Comparison of ENCODE assay signal across 10 mouse cellular contexts in genomic region chr16:43502339-43503009, GRCm38 (mm10).
DNase-seq lines count a peak whose midpoint lies in the region; ATAC-seq and TF ChIP-seq lines count a peak whose summit lies in the region.
"Had no signal": no experiment of that assay in that cellular context is flagged by ENCODE, and none has a peak within 500 bp of the region (broad histone marks: within the 10 kb centered on the region; RNA-seq: fewer than 3 reads in every experiment).

No protein-coding gene starts in this region.

- ATAC-seq in heart, embryonic 12.5 days (ENCODE audit: insufficient number of reproducible peaks, low FRiP score): no peak
- no peak for ATAC-seq in forebrain, embryonic 11.5 days (replicated peaks; ENCODE audit: low FRiP score)
- no peak for ATAC-seq in liver, embryonic 12.5 days
- no peak for ATAC-seq in erythroid progenitor cell, adult 5-6 weeks (replicated peaks; ENCODE audit: low FRiP score, poor library complexity, severe bottlenecking)

- no peaks in the 10 kb centered on the region for H3K79me2 ChIP-seq in MEL (ENCODE audit: control insufficient read depth, insufficient read depth, low read length, poor library complexity)

- no peak for TF ChIP-seq POLR2A in MEL (IDR thresholded peaks at IDR 0.05; ENCODE audit: control insufficient read depth in 1 of 2, insufficient read depth in 1 of 2, low read depth in 1 of 2, low read length in 2 of 2, poor library complexity in 1 of 2)

- H3K27ac ChIP-seq in heart, embryonic 12.5 days (ENCODE audit: poor library complexity, severe bottlenecking): 0 out of 2 replicates have a peak overlapping the region, but pooled peaks have one; percentile 88
- H3K27ac ChIP-seq in MEL (ENCODE audit: control insufficient read depth, low read depth, low read length): no peak overlapping the region
- peak overlapping the region; percentile 95; the same call in 1 of the 2 replicates for H3K27ac ChIP-seq in forebrain, embryonic 11.5 days (ENCODE audit: low read depth, low read length)
- H3K27ac ChIP-seq in liver, embryonic 12.5 days: no peak overlapping the region

- H3K9ac ChIP-seq in heart, embryonic 12.5 days: peak overlapping the region; percentile 22; the same call in 1 of the 2 replicates
- no peak overlapping the region for H3K9ac ChIP-seq in MEL (ENCODE audit: control insufficient read depth, low read depth, low read length, poor library complexity, severe bottlenecking)
- H3K9ac ChIP-seq in forebrain, embryonic 11.5 days (ENCODE audit: low read length): peak overlapping the region; percentile 92; the same call in 1 of the 2 replicates
- no peak overlapping the region for H3K9ac ChIP-seq in liver, embryonic 12.5 days

- TF ChIP-seq CTCF in MEL (IDR thresholded peaks at IDR 0.05 in 2 of 3, conservative IDR thresholded peaks at IDR 0.05 in 1 of 3; ENCODE audit: control insufficient read depth in 1 of 3, insufficient read depth in 1 of 3, low read depth in 2 of 3, low read length in 3 of 3, poor library complexity in 1 of 3, severe bottlenecking in 1 of 3): no peak

- TF ChIP-seq EP300 in MEL (IDR thresholded peaks at IDR 0.05; ENCODE audit: low read depth in 1 of 2, low read length in 2 of 2): no peak; a peak in 3 of 4 replicates

- H3K4me1 ChIP-seq in heart, embryonic 12.5 days (replicated peaks): peaks cover 18% of the 10 kb centered on the region
- peaks cover 0 to 7% of the 10 kb centered on the region in 2 experiments; a peak in 2 of 4 replicates for H3K4me1 ChIP-seq in MEL (ENCODE audit: control insufficient read depth in 1 of 2, insufficient read depth in 2 of 2, low read length in 2 of 2)
- peaks cover 13% of the 10 kb centered on the region; the same call in 1 of the 2 replicates for H3K4me1 ChIP-seq in forebrain, embryonic 11.5 days (replicated peaks; ENCODE audit: control insufficient read depth, insufficient read depth, low read length)
- H3K4me1 ChIP-seq in liver, embryonic 12.5 days: peaks cover 10% of the 10 kb centered on the region; the same call in 1 of the 2 replicates

- peak overlapping the region; percentile 54 for H3K4me3 ChIP-seq in heart, embryonic 12.5 days
- H3K4me3 ChIP-seq in MEL (ENCODE audit: control insufficient read depth in 1 of 2, insufficient read depth in 1 of 2, low read depth in 2 of 2, low read length in 2 of 2): no peak overlapping the region
- peak overlapping the region; percentile 49 for H3K4me3 ChIP-seq in forebrain, embryonic 11.5 days (ENCODE audit: low read depth, low read length)
- H3K4me3 ChIP-seq in liver, embryonic 12.5 days: no peak overlapping the region
- H3K4me3 ChIP-seq: megakaryocyte, embryonic 14.5 days had no signal

- H3K4me2 ChIP-seq in heart, embryonic 12.5 days: peak overlapping the region; percentile 80
- H3K4me2 ChIP-seq in forebrain, embryonic 11.5 days (ENCODE audit: low read depth, low read length, severe bottlenecking): peak overlapping the region; percentile 68
- H3K4me2 ChIP-seq in liver, embryonic 12.5 days: peak overlapping the region; percentile 47; the same call in 1 of the 2 replicates

- no peaks in the 10 kb centered on the region for H3K36me3 ChIP-seq in heart, embryonic 12.5 days
- H3K36me3 ChIP-seq in MEL (ENCODE audit: control insufficient read depth in 1 of 2, insufficient read depth in 2 of 2, low read length in 2 of 2): peaks cover 0 to 7% of the 10 kb centered on the region in 2 experiments; a peak in 1 of 4 replicates
- H3K36me3 ChIP-seq in forebrain, embryonic 11.5 days (ENCODE audit: control insufficient read depth, insufficient read depth, low read length): no peaks in the 10 kb centered on the region
- no peaks in the 10 kb centered on the region for H3K36me3 ChIP-seq in liver, embryonic 12.5 days

- no peak for TF ChIP-seq RAD21 in MEL (IDR thresholded peaks at IDR 0.05; ENCODE audit: low read depth, low read length)

- DNase-seq in heart, adult 9 months (ENCODE audit: low spot score in 2 of 2): no peak
- DNase-seq in MEL (ENCODE audit: low read depth, low spot score): no peak
- DNase-seq in forebrain, embryonic 11.5 days (ENCODE audit: low spot score): no peak
- DNase-seq in adrenal gland, postnatal 4 days (ENCODE audit: low spot score in 2 of 2): no peak
- no peak for DNase-seq in adipocyte (ENCODE audit: low spot score)
- DNase-seq: kidney, postnatal 14 days had no signal

- no peaks in the 10 kb centered on the region for H3K9me3 ChIP-seq in heart, embryonic 12.5 days (replicated peaks)
- H3K9me3 ChIP-seq in MEL (replicated peaks; ENCODE audit: insufficient read depth, low read length): no peaks in the 10 kb centered on the region
- no peaks in the 10 kb centered on the region for H3K9me3 ChIP-seq in forebrain, embryonic 11.5 days (ENCODE audit: control insufficient read depth, low read length)
- H3K9me3 ChIP-seq in liver, embryonic 12.5 days (replicated peaks): no peaks in the 10 kb centered on the region
- H3K9me3 ChIP-seq: megakaryocyte, embryonic 14.5 days had no signal

- no peaks in the 10 kb centered on the region for H3K27me3 ChIP-seq in heart, embryonic 12.5 days (replicated peaks)
- H3K27me3 ChIP-seq in MEL (ENCODE audit: control insufficient read depth in 1 of 2, insufficient read depth in 2 of 2, low read length in 2 of 2): peaks cover 1 to 9% of the 10 kb centered on the region in 2 experiments
- H3K27me3 ChIP-seq in forebrain, embryonic 11.5 days (ENCODE audit: control insufficient read depth, insufficient read depth, low read length): no peaks in the 10 kb centered on the region
- H3K27me3 ChIP-seq in liver, embryonic 12.5 days (replicated peaks): peaks cover 23% of the 10 kb centered on the region

- 49% methylated on average over 12 of the region's 12 CpGs for WGBS in heart, embryonic 12.5 days
- 40% methylated on average over 12 of the region's 12 CpGs for WGBS in forebrain, embryonic 11.5 days
- 44% methylated on average over 12 of the region's 12 CpGs for WGBS in liver, embryonic 12.5 days (ENCODE audit: insufficient replicate concordance)

TF ChIP-seq in MEL, 35 proteins besides CTCF, POLR2A, EP300 and RAD21:
- TF ChIP-seq KAT2A (conservative IDR thresholded peaks at IDR 0.05; ENCODE audit: low read depth, low read length) (no peak), ZMIZ1 (IDR thresholded peaks at IDR 0.05; ENCODE audit: low read depth, low read length) (no peak), TCF12 (IDR thresholded peaks at IDR 0.05; ENCODE audit: low read depth, low read length) (peak; percentile 45; the same call in 1 of the 2 replicates), MAX (IDR thresholded peaks at IDR 0.05; ENCODE audit: low read length) (no peak), ELF1 (IDR thresholded peaks at IDR 0.05; ENCODE audit: low read depth, low read length) (no peak), SIN3A (IDR thresholded peaks at IDR 0.05; ENCODE audit: low read length) (no peak), USF2 (IDR thresholded peaks at IDR 0.05; ENCODE audit: borderline replicate concordance in 1 of 2, insufficient read depth in 1 of 2, low read depth in 1 of 2, low read length in 2 of 2) (no peak), ZNF384 (IDR thresholded peaks at IDR 0.05; ENCODE audit: low read depth, low read length) (peak; percentile 37; the same call in 1 of the 2 replicates)

Comparison
In these comparisons a context has a peak if more than half of its experiments do, and no peak if none do; other contexts are left out.
1. H3K27ac ChIP-seq: peak in heart, embryonic 12.5 days (single experiment) and forebrain, embryonic 11.5 days (single experiment); none in MEL (single experiment) and liver, embryonic 12.5 days (single experiment).
2. H3K4me3 ChIP-seq: peak in heart, embryonic 12.5 days (single experiment) and forebrain, embryonic 11.5 days (single experiment); none in MEL (0 of 2) and liver, embryonic 12.5 days (single experiment).
3. H3K9ac ChIP-seq: peak in heart, embryonic 12.5 days (single experiment) and forebrain, embryonic 11.5 days (single experiment); none in MEL (single experiment) and liver, embryonic 12.5 days (single experiment).
4. Peak in every context shown above with its lines, with median percentiles within 50 percentile points of each other: H3K4me2 ChIP-seq.